Mouse (Mus musculus): ENCODE data around the gene Spatc1l. TPM values are rescaled to one million over a fixed set of nuclear protein-coding genes. Genes with fewer than 3 reads are reported as not detected.

The Spatc1l gene
- polyA plus RNA-seq, 1 experiment: not detected

DNA sequence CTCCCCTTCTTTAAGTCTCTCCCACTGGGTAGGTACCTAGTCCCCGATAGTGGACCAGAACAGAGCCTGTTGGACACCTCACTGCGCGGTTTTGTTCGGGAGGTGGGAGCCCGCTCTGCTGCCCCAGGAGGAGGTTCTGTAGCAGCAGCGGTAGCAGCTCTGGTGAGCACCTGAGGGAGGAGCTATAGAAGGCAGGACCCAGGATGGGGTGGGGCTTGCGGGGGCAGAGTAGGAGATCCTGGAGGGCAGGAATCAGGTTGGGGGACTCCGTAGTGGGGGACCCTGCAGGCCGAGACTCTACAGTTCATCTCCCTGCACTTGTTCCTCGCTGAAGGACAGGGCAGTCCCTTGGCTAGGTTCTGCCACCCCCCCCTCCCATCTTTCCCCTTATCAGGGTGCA is 22.1 kb downstream of the Spatc1l start:
- H3K36me3 ChIP-seq (ENCODE audit: control insufficient read depth): peaks cover 4% of the 10 kb centered on the region; the same call in 1 of the 2 replicates
- no peak overlapping the region for H3K4me3 ChIP-seq (replicated peaks)
- no peaks in the 10 kb centered on the region for H3K9me3 ChIP-seq (ENCODE audit: control insufficient read depth, low read length)
- H3K4me1 ChIP-seq (ENCODE audit: control insufficient read depth): no peaks in the 10 kb centered on the region
- TF ChIP-seq TAL1 (IDR thresholded peaks at IDR 0.05; ENCODE audit: low read length) (no peak), GATA1 (IDR thresholded peaks at IDR 0.05; ENCODE audit: low read length) (no peak)
- peaks cover 5% of the 10 kb centered on the region for H3K27me3 ChIP-seq (ENCODE audit: control insufficient read depth)

DNA sequence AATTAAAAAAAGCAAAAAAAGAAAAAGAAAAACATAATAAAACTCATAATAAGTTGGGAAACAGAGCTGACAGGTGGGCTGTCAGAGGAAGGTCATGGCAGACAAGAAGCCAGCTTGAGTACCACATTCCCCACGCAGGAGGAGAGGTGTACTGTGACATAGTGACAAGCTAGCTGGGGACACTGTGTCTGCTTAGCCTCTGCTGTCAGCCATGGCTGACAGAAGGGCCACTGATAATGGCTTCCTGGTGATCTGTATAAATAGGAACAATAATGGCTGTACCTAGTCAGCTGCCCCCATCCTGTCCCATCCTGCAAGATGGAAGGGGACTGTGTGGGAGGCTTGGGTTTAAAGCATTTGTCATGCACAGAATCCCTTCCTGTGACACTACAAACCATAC is 24.1 kb downstream of the Spatc1l start:
- peaks cover 5% of the 10 kb centered on the region for H3K27me3 ChIP-seq (ENCODE audit: control insufficient read depth)
- H3K4me3 ChIP-seq (replicated peaks): no peak overlapping the region
- H3K4me1 ChIP-seq (ENCODE audit: control insufficient read depth): no peaks in the 10 kb centered on the region
- peaks cover 4% of the 10 kb centered on the region; the same call in 1 of the 2 replicates for H3K36me3 ChIP-seq (ENCODE audit: control insufficient read depth)
- H3K9me3 ChIP-seq (ENCODE audit: control insufficient read depth, low read length): no peaks in the 10 kb centered on the region
- TF ChIP-seq GATA1 (IDR thresholded peaks at IDR 0.05; ENCODE audit: low read length): no peak
- TF ChIP-seq TAL1 (IDR thresholded peaks at IDR 0.05; ENCODE audit: low read length): no peak

DNA sequence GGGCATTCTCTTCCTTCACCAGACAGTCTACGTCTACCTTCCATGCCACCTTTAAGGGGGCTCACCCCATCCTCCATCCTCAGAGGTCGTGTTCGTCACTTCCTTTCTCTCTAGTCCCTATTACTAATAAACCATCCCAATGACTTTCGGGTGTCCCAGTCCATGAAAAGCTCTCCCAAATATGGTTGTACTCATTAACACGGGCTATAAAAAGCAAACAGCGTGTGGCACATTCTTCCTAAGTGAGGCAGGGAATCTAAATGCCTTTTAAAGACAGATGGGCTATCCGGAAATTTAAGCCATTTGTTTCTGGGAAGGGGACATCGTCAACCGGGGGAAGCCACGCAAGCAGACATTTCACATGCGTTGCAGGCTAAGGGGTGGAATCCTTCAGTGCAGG is 28.1 kb downstream of the Spatc1l start:
- Histone ChIP-seq H3K4me1 (ENCODE audit: control insufficient read depth) (no peaks in the 10 kb centered on the region), H3K9me3 (ENCODE audit: control insufficient read depth, low read length) (no peaks in the 10 kb centered on the region), H3K27me3 (ENCODE audit: control insufficient read depth) (no peaks in the 10 kb centered on the region), H3K36me3 (ENCODE audit: control insufficient read depth) (peaks cover 4% of the 10 kb centered on the region; the same call in 1 of the 2 replicates), H3K4me3 (replicated peaks) (no peak overlapping the region)
- TF ChIP-seq TAL1 (IDR thresholded peaks at IDR 0.05; ENCODE audit: low read length): no peak
- no peak for TF ChIP-seq GATA1 (IDR thresholded peaks at IDR 0.05; ENCODE audit: low read length)

DNA sequence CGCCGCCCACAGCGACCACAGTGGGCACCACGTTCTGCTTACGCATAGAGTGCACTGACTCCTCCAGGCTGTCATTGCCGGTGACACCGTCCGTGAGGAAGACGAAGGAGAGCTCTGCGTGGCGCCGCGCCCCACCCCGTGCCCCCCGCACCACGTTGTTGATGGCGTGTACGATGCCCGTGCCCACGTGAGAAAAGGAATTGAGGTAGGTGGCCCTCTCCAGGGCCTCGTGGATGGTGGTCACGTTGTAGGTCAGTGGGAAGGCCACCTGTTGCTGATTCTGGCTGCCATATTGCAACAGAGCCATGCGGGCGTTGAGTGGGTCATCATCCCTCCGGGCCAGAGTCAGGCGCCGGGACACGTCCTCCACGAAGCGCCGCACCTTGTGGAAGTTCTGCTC is 34.3 kb downstream of the Spatc1l start:
- no peak overlapping the region for H3K4me3 ChIP-seq (replicated peaks)
- H3K36me3 ChIP-seq (ENCODE audit: control insufficient read depth): no peaks in the 10 kb centered on the region
- no peaks in the 10 kb centered on the region for H3K4me1 ChIP-seq (ENCODE audit: control insufficient read depth)
- H3K27me3 ChIP-seq (ENCODE audit: control insufficient read depth): no peaks in the 10 kb centered on the region
- TF ChIP-seq GATA1 (IDR thresholded peaks at IDR 0.05; ENCODE audit: low read length) (no peak), TAL1 (IDR thresholded peaks at IDR 0.05; ENCODE audit: low read length) (no peak)
- no peaks in the 10 kb centered on the region for H3K9me3 ChIP-seq (ENCODE audit: control insufficient read depth, low read length)

DNA sequence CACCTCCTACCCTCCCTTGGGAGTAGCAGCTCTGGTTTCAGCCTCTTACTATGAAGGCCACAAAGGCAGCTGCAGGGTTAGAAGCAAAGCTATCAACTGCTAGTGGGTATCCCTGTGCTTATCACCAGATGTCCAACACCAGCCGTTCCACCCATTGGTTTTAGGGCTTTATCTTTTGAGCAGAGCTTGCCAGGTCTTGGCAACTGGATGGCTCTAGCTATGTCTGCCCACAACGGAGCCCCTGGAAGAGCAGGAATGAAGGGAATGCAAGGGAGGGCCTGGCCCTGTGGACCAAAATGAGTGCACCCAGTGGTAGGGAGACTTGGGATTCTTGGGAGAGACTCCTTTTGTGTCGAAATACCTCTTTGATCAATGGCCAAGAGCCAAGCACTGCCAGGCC is 40.6 kb downstream of the Spatc1l start:
- TF ChIP-seq GATA1 (IDR thresholded peaks at IDR 0.05; ENCODE audit: low read length) (no peak), TAL1 (IDR thresholded peaks at IDR 0.05; ENCODE audit: low read length) (no peak)
- H3K4me1 ChIP-seq (ENCODE audit: control insufficient read depth): no peaks in the 10 kb centered on the region
- H3K9me3 ChIP-seq (ENCODE audit: control insufficient read depth, low read length): no peaks in the 10 kb centered on the region
- no peaks in the 10 kb centered on the region for H3K36me3 ChIP-seq (ENCODE audit: control insufficient read depth)
- no peak overlapping the region for H3K4me3 ChIP-seq (replicated peaks)
- H3K27me3 ChIP-seq (ENCODE audit: control insufficient read depth): no peaks in the 10 kb centered on the region

DNA sequence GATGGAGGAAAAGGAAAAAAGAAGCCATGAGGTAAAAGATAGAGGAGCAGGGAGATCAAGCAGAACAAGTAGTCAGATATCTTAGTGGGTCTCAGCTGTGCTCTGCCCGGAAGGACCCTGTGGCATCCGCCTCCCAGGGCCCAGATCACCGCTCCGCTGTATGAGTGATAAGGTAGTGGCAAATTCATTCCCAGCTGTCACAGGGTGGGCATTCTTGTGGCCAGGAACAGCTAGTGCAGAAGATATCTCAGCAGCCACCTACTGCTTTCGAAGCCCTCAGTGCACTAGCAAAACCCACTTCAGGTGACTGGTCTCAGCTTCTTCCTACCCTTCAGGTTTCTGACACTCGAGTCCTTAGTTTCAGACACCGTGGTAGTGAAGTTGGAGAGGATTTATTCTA is 50.4 kb downstream of the Spatc1l start:
- H3K4me3 ChIP-seq (replicated peaks): no peak overlapping the region
- H3K9me3 ChIP-seq (ENCODE audit: control insufficient read depth, low read length): no peaks in the 10 kb centered on the region
- H3K36me3 ChIP-seq (ENCODE audit: control insufficient read depth): no peaks in the 10 kb centered on the region
- H3K27me3 ChIP-seq (ENCODE audit: control insufficient read depth): no peaks in the 10 kb centered on the region
- H3K4me1 ChIP-seq (ENCODE audit: control insufficient read depth): no peaks in the 10 kb centered on the region
- no peak for TF ChIP-seq TAL1 (IDR thresholded peaks at IDR 0.05; ENCODE audit: low read length)
- TF ChIP-seq GATA1 (IDR thresholded peaks at IDR 0.05; ENCODE audit: low read length): no peak

Other genes starting within 250 kb of the Spatc1l start
- gene Dip2a, start 217.0 kb upstream of the Spatc1l start, polyA plus RNA-seq (2012): 0.02 and 0.03 TPM in 2 replicates
- not detected in 2 replicates for gene AC141477.1, start 121.8 kb upstream of the Spatc1l start, polyA plus RNA-seq (2012)
- gene Pcnt, start 119.5 kb upstream of the Spatc1l start, polyA plus RNA-seq (2012): 8.5 and 11.9 TPM in 2 replicates
- gene 2610028H24Rik, start 113.2 kb upstream of the Spatc1l start, polyA plus RNA-seq (2012): not detected in 2 replicates
- 2.7 and 3.0 TPM in 2 replicates for gene Mcm3ap, start 93.3 kb upstream of the Spatc1l start, polyA plus RNA-seq (2012)
- gene Ybey, start 93.2 kb upstream of the Spatc1l start, polyA plus RNA-seq (2012): 0.11 and 0.14 TPM in 2 replicates
- 0.16 and 0.21 TPM in 2 replicates for gene Lss, start 30.7 kb upstream of the Spatc1l start, polyA plus RNA-seq (2012)
- not detected in 2 replicates for gene Ftcd, start 13.4 kb downstream of the Spatc1l start, polyA plus RNA-seq (2012)
- not detected in 2 replicates for gene Col6a2, start 61.4 kb downstream of the Spatc1l start, polyA plus RNA-seq (2012)
- gene Col6a1, start 163.9 kb downstream of the Spatc1l start, polyA plus RNA-seq (2012): not detected in 2 replicates

Data from erythroblast, embryonic 14.5 days (primary cell).